Mouse (Mus musculus) layer of hippocampus, adult 18-20 months (tissue): ENCODE data around the gene Slc25a47. TPM values are rescaled to one million over a fixed set of nuclear protein-coding genes. Genes with fewer than 3 reads are reported as not detected.

ENCODE experiments used
- DNase-seq, 2 experiments: peaks; one replicate each; pipeline ENCODE4 v3.0.0; 2022; ENCODE audit warnings: low spot score in 2 of 2
- total RNA-seq, 2 experiments: library from RNA; stranded (reverse); gene quantifications; 2 replicates each; pipeline ENCODE4 v1.2.3; 2021

Gene Slc25a47
- total RNA-seq, 2 experiments from 2014 or later: 10.4 to 10.5 TPM

GRCm38 (mm10) chr12:108857589-108858184 is 21.8 kb downstream of the Slc25a47 start:
- DNase-seq: no peak

GRCm38 (mm10) chr12:108858486-108858885 is 22.6 kb downstream of the Slc25a47 start:
- DNase-seq: no peak

GRCm38 (mm10) chr12:108865007-108865494 is 29.2 kb downstream of the Slc25a47 start:
- no peak for DNase-seq

GRCm38 (mm10) chr12:108869575-108869974 is 33.7 kb downstream of the Slc25a47 start:
- no peak for DNase-seq

GRCm38 (mm10) chr12:108873122-108873521 is 37.3 kb downstream of the Slc25a47 start:
- DNase-seq: no peak

GRCm38 (mm10) chr12:108879138-108879537 is 43.3 kb downstream of the Slc25a47 start:
- DNase-seq: no peak

GRCm38 (mm10) chr12:108880606-108881005 is 44.8 kb downstream of the Slc25a47 start:
- no peak for DNase-seq

- no peak for DNase-seq
Measured at GRCm38 (mm10) chr12:108881192-108881591, 45.3 kb downstream of the Slc25a47 start.

GRCm38 (mm10) chr12:108882776-108883175 is 46.9 kb downstream of the Slc25a47 start:
- no peak for DNase-seq

GRCm38 (mm10) chr12:108885906-108886305 is 50.1 kb downstream of the Slc25a47 start:
- no peak for DNase-seq

- DNase-seq: no peak
Measured at GRCm38 (mm10) chr12:108887077-108887476, 51.2 kb downstream of the Slc25a47 start.

- no peak for DNase-seq
Measured at GRCm38 (mm10) chr12:108888632-108889031, 52.8 kb downstream of the Slc25a47 start.

GRCm38 (mm10) chr12:108892989-108893714 is 57.3 kb downstream of the Slc25a47 start, which contains the start of gene Wdr25:
Wdr25 (plus strand) TSS chr12:108893631.
- DNase-seq: no peak

- peak; percentile 95 to 97 for DNase-seq
Measured at GRCm38 (mm10) chr12:108893715-108894431, 58.0 kb downstream of the Slc25a47 start, which contains the start of gene Wars. Wars (minus strand) TSS chr12:108894174.

- no peak for DNase-seq
Measured at GRCm38 (mm10) chr12:108894432-108894816, 58.6 kb downstream of the Slc25a47 start.

GRCm38 (mm10) chr12:108896006-108896405 is 60.2 kb downstream of the Slc25a47 start:
- DNase-seq: peak in 1 of 2 experiments; percentile 38

GRCm38 (mm10) chr12:108901346-108901745 is 65.5 kb downstream of the Slc25a47 start:
- no peak for DNase-seq

GRCm38 (mm10) chr12:108902940-108903339 is 67.1 kb downstream of the Slc25a47 start:
- DNase-seq: peak in 1 of 2 experiments; percentile 84

- DNase-seq: peak; percentile 51 to 92
Measured at GRCm38 (mm10) chr12:108903600-108904275, 67.9 kb downstream of the Slc25a47 start.

- DNase-seq: no peak
Measured at GRCm38 (mm10) chr12:108904276-108904653, 68.4 kb downstream of the Slc25a47 start.

- DNase-seq: no peak
Measured at GRCm38 (mm10) chr12:108905620-108906302, 69.9 kb downstream of the Slc25a47 start.
